Mouse (Mus musculus) mesoderm, embryonic 11.5 days (tissue): ENCODE measurements around the gene Cd79a.
"Not testable (repeated sequence)": the region's sequence is repeated elsewhere in the genome, so short reads cannot be mapped to it uniquely, and the experiment has no call there.

Experiments
- DNase-seq: peaks from one replicate; pipeline ENCODE4 v3.0.0-alpha.2; 2012; ENCODE audit warnings: low read depth, low spot score

The Cd79a gene

DNA sequence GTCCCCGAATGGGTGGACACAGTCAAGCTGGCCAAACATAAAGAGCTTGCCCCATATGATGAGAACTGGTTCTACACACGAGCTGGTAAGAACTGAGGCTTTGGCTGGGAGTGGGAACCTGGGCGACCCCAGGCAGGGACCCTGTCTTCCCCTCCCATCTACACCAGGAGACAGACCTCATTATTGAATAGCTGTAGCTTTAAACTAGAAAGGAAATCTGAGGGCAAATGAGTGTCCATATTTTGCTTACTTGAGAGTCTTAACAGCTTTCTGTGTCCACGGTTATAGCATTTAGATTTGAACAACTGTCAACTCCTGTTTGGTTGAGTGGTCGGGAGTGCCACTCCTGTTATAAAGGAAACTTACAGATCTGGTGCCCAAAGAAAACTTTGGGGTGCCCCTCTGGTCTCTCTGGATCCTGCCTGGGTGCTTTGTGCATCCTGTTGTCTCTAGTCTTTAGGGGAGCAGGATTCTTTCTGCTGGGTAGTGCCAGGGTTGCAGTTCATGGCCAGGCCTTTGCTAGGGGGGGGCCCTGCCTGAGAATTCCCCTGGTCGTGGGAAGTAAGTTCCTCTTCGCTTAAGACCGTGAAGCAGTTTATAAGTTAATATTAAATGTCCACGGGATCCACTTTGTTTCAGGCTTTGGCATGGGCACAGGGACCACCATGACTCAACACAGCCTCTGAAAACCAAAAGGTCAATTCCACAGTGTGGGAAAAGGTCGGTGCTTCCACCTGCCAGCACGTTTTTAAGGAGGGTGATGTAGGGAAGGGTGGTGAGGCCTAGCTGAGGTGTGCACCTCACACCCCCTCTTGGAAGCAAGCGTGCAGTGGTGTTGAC is 11.5 kb upstream of the Cd79a start:
- DNase-seq: no peak

DNA sequence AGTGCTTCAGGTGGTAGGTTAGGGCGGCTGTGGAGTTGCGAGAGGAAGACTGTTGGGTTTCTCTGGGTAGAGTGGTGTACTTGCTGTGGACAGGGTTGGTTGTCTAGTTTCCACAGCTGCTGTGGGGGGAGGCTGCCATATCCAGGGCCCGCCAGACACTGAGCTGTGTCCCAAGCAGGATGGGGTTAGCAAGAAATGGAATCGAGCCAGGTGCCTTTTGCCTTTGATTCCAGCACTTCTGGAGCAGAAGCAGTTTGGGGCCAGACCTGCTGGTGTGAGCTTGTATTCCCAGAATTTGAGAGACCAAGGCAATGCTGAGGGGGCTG is 10.9 kb upstream of the Cd79a start:
- no peak for DNase-seq

DNA sequence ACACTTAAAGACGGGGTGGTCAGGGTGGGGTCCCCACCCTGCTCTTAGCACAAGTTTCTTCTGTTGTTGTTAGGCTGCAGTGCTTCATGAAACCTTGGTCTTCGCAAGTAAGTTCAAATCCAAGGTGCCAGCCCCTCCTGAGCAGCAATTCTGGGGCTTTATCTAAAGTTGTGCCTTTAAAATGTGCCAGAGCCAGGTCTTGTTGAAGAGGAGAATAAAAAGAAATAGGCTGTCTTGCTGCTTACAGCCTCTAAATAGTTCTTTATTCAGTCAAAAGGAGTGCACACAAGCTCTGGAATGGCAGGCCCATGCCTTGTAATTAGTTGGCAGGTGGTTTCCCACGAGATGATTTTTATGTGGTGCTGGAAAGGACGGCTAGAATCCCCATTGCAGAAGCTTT is 10.1 kb upstream of the Cd79a start:
- no peak for DNase-seq

DNA sequence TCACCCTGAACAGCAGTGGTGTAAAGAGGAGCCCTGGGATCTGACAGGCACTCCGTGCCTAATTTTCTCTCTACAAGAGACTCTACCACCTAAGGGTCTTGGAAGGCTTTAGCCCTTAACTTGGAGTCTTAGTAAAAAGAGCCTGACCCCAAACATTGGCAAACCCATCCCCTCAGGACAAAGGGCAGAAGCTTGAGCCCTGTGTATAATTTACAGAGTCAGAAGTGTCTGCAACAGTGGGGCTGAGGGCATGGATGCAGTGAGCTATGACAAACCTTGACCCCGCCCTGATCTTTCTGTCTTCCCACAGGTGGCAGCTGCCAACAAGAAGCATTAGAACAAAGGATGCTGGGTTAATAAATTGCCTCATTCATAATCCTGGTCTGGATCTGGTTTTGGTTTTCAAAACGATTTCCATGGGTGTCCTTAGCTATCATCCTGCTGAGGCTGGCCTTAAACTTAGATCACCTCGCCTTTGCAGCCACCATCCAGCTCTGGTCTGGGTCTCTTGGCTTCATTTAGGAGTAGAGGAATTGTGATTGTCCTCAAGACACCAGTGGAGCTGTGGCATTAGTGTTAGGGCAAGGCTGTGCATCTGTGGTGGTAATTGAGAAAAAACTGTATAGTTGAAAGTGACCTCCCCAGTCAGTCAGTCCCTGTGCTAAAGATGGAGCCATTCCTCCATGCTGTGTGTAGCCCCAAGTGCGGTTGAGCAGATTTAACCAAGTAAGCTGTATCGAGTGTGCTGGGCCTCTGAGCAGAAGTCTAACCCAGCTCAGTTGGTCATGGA is 7.6 kb upstream of the Cd79a start:
- no peak for DNase-seq

DNA sequence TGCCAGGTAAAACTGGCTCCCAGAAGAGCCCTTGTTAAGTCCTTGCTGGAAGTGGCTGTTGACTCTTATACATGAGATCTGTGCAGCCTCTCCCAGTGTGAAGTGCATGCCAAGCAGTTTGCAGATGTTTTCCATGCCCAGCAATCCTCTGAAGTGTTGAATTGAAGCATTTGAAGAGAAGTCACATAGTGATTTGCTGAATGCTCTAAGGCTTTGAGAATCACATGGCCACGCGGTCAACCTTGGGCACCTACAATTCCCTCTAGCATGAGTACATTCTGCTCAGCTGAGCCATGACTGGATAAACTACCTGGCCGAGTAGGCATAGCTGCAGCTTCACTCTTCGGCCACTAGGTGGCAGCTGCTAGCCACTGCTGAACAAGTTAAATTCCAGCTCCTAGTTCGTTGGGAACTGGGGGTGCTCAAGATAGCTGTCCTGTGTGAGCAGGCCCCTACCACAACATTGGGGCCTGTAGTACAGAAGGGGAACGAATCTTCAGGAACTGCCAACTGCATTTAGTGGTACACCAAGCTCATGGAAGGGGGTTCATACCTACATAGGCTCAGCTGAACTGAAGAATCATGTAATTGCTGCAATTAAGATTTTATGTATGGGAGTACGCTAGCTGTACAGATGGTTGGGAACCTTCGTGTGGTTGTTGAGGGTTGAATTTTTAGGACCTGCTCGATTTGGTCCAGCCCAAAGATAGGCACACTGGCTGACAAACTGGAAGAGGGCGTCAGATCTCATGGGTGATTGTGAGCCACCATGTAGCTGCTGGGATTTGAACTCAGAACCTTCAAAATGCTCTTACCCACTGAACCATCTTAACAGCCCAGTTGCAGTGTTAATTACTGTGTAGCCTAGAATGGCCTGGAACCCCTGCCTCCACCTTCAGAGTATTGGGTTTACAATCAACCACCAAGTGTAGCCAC is 6.6 kb upstream of the Cd79a start:
- peak; percentile 83 for DNase-seq

DNA sequence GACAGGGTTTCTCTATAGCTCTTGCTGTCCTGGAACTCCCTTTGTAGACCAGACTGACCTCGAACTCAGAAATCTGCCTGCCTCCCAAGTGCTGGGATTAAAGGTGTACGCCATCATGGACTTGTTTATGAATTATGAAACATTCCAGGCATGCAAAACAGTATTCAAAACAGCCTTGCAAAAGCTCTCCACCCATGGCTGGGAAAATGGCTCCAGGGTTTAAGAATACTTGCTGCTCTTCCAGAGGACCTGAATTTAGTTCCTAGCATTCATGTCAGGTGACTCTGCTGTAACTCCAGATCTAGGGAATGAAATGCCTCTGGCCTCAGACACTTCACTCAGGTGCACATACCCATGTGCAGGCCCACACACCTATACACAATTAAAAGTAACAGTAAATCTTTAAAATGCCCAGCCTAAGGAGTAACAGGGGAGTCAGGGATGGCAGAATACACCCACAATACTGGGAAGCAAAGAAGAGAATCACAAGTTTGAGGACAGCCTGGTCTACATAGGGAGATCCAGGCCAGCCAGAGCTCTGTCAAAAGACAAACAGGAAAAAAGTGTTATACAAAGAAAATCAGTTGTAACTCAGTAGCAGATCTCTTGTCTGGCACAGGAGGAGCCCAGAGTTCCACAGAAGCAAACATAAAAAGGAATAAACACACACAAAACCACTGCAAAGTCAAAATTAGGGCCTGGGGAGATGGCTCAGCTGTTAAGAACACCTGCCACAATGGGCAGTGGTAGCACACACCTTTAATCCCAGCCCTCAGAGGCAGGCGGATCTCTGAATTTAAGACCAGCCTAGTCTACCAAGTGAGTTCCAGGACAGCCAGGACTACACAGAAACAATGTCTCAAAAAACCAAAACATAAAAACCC is 5.7 kb upstream of the Cd79a start:
- DNase-seq: no peak

DNA sequence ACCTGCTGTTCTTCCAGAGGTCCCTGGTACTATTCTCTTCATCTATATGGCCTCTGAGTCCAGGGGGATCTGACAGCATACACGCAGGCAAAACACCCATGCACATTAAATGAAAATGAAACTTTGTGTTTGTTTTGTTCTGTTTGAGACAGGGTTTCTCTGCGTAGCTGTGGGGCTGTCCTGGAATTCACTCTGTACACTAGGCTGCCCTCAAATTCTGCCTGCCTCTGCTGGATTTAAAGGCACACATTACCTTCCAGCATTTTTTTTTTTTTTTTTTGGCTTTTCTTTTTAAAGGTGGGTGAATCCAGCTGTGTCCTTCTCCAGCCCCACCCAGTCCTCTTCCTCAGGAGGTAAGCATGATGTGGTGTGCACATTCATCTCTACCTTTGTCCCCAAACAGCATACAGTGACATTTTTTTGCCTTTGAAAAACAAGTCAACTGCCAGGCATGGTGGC is 5.0 kb upstream of the Cd79a start:
- no peak for DNase-seq

DNA sequence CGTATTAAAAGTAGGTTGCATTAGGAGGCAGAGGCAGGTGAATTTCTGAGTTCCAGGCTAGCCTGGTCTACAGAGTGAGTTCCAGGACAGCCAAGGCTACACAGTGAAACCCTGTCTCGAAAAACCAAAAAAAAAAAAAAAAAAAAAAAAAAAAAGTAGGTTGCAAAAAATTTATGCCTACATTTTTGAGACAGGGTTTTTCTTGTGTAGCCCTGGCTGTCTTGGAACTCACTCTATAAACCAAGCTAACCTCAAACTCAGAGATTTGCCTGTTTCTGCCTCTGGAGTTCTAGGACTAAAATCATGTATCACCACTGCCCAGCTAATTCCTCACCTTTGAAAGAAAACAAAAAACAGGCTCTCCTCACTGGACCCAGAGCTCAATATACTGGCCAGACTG is 1.4 kb upstream of the Cd79a start:
- not testable (repeated sequence) for DNase-seq

DNA sequence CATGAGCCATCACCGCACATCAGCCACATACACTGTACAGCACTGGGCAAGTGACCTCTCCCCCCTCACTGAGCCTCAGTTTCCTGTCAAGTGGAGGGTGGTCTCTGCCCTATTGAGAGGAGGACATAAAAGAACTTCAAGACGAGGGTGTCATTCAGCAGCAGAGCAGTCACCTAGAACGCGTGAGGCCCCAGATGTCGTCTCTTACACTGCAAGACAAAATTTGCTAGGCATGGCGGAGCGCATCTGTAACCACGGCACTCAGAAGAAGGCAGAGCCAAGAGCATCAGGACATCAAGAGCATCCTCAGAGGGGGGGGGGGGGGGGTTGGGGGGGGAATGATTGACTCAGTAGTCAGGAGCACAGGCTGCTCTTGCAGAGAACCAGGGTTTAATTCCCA is 912 bp upstream of the Cd79a start:
- DNase-seq: no peak

DNA sequence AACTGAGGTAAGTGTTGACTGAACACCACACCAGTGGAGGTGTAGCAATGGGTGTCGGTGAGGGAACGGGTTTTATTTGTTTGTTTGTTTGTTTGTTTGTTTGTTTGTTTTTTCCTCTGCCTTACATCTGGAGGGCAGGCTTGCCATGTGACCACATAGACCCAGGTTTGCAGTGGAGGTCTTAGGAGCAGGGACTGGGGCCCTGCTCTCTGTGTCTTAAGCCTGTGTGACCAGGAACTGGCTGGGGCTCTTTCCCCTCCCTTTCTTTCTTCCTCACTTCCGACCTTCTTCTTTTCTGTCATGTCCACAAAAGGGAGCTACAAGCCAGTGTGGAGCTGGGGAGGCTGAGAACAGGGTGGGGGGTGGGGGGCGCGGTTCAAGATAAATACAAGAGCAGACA is 778 bp downstream of the Cd79a start:
- no peak for DNase-seq

DNA sequence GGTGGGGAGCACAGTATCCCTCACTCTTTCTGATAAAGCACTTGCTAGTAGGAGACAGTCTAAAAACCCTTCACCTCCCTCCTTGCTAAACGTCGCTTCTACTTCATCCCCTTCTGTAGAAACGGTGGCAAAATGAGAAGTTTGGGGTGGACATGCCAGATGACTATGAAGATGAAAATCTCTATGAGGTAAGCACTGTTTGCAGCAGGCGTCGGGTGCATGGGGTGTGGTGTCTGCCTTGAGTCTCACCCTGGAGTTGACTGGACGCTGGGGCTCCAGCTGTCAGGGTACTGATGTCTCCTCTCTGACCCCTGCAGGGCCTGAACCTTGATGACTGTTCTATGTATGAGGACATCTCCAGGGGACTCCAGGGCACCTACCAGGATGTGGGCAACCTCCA is 3.9 kb downstream of the Cd79a start:
- DNase-seq: no peak

DNA sequence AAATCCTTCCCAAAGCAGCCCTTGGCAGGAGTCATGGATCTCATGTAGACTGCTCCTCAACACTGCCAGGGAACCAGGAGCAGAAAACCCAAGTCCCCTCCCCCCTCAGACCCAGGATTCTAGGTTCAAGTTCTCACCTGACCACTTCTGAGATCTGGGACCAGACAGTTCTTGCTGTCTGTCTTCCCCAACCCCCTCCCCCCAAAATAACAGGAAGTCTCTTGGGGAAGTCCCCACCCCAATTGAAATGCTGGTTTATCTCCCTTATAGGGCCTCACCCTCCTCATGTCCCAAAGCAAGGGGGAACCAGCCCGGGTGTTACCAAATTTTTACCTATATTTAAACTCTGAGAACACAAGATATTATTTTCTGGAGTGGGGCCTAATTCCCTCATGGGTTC is 4.7 kb downstream of the Cd79a start:
- no peak for DNase-seq

DNA sequence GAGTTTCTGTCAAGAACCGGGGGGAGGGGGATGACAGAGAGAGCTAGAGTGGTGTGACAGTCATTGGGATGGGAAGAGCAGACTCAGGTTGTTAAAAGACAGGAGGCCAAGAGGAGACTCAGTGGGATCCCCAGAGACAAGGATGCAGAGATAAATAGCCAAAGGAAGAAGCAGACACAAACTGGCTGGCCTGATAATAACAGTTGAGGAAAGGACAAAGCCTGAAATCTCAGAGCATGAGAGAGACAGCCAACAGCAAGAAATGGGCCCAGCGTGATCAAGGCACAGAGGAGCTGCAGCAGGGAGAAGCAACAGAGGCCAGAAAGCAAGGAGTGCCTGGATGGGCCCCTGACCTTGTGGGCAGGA is 5.1 kb downstream of the Cd79a start:
- DNase-seq: no peak

DNA sequence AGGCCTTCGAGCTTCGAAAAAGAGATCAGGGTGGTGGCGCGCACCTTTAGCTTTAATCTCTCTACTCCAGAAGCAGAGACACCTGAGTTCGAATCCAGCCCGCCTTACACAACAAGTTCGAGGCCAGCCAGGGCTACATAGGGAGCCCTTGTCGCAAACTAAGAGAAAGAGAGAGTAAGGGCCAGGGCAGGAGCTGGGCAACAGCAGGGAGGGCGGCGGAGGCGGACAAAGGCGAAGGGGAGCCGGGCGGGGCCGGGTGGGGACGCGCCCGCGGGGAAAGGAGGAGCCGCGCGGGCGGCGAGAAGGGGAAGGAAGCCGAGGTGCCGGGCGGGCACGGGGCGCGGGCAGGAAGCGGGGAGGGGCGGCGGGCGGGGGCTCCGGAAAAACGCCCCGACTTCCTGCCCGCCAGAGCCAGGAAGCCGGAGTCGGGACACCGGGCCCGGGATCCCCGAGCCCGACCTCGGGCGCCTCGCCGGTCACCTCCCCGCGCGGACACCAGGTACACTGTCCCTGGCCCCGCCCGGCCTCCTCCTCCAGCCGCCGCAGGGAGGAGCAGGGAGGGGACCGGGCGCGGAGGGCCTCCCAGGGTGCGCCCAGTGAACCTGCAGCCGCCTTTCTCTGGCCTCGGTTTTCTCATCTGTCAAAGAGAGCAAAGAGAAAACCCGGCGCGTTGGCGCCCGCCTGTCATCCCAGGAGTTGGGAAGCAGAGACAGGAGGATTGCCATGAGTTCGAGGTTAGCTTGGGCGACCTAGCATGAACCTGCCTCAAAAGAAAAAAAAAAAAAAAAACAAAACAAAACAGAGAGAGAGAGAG is 5.7 kb downstream of the Cd79a start, which contains the start of gene Arhgef1:
Gene Arhgef1, plus strand, starts transcription at position 283 of the 814 bp plus-strand sequence.
- DNase-seq: no peak

DNA sequence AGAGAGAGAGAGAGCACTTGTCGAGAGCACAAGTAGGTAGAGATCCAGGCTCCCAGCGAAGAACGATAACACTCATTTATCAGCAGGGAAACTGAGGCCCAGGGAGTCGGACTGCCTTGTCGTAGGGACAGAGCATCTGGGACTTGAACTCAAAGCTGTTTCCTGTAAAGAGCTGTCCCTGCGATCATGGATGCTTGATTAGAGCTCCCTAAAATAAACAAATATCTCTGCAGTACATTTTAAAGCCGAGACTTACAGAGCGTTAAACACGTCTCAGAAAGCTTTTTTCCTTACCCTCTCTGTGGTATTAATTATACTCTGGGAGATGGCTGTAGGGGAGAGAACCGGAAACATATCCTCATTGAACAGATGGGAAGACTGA is 6.3 kb downstream of the Cd79a start:
- no peak for DNase-seq

DNA sequence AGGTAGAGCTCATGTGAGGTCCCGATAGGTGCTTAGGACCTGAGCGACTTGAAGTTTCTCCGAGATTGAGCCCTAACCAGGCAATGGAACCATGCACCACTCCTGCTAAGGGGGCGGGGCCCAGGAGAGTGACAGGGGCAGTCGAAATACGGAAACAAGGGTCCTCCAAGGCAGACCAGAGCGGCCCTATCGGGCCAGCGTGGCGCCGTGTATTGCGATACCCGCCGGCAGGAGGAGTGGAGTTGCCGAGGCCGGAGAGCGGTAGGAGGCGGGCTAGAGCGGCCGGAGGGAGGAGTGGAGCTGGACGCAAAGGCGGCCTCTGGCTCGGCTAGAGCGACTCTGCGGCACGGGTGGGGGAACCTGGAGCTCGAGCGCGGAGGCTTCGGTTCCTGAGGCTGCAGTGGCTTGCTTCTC is 6.9 kb downstream of the Cd79a start:
- peak; percentile 97 for DNase-seq

DNA sequence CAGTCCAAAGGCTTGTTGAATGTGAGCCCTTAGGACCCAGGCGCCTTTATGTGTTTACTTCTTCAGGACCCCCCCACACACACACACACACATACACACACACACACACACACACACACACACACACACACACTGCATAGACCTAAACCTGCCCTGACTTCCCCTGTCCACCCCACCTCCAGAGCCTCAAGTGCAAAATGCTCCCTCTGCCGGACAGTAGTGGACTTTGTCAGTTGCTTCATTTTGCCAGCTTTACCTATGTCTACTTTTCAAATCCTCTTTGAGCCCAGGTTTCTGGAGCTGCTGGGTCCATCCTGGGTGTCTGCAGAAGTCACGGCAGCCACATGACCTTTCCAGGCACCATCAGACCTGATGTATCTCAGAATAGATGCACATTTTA is 7.8 kb downstream of the Cd79a start:
- DNase-seq: peak; percentile 78

DNA sequence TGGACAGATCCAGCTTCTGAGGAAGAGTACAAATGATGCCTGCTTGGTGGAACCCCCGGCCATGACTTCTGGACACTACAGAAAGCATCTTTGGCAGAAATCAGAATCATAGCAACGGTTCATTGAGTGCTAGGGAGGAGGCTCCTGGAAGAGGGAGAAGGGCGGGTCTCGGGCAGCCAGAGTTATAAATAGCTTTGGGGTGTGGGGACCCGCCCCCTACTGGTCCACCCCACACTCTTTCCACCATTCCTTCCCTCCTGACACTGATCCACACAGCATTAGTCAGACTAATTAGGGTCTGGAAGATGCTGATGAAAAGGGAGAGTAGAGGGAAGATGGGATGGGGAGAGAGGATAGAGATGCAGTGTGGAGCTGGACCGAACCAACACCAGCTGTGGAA is 9.4 kb downstream of the Cd79a start:
- no peak for DNase-seq

DNA sequence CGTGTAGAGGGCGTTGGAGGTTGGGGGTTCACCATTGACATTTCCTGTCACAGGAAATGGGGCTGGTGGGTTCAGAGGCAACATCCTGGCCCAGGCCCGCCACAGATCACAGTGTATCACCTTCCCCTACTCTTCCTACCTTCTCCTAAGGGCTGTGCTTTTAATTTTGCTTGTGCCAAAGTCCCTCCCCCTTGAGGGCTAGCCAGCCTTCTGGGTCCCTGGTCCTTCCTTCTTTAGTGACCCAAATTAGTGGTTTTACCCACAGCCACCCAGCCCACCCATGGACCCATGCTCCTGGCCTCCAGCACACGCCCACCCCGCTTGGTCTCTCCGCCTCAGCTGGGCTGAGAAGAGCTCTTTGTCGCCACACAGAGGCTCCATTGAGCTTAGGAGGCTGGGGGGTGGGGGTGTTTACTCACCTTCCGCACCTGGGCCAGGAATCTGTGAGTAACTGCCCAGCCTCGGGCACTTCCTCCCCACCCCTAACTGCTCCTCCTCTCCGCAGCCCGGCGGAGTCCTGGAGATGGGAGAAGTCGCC is 10.1 kb downstream of the Cd79a start:
- DNase-seq: no peak

DNA sequence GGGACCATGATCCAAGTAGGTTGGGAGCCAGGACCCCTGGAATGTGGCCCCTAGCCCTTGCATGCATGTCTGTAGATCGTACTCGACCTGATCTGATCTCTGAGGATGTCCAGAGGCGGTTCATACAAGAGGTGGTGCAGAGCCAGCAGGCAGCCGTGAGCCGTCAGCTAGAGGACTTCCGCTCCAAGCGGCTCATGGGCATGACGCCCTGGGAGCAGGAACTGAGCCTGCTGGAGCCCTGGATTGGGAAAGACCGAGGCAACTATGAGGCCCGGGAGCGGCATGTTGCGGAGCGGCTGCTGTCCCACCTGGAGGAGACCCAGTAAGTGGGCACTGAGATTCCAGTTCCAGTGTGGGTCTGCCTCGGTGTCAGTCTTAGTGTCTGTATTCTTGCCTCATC is 15.3 kb downstream of the Cd79a start:
- no peak for DNase-seq
